Mouse (Mus musculus): ENCODE data around the gene Mpnd. TPM values are rescaled to one million over a fixed set of nuclear protein-coding genes. Genes with fewer than 3 reads are reported as not detected.

Mpnd gene
- 100 to 1,000 TPM; 106 to 111 TPM for total RNA-seq (2021)
- long read RNA-seq, transcript Mpnd-204 (13 exons, 1,701 nt), result major isoform, 88 of 129 reads
- long read RNA-seq, partial matches to known transcripts, result 21 of 129 reads
- long read RNA-seq, other reads (novel, unspliced or antisense), result 20 of 129 reads

GRCm38 (mm10) chr17:56005415-56006061 is at the start of gene Mpnd, which contains the start of gene Stap2:
TSS of gene Mpnd (plus strand) at chr17:56005711.
TSS of gene Stap2 (minus strand) at chr17:56005584.
- no peak for DNase-seq (ENCODE audit: low spot score in 2 of 2)

- peak; percentile 70 to 72 for DNase-seq (ENCODE audit: low spot score in 2 of 2)
Measured at GRCm38 (mm10) chr17:55956129-55956528, 49.4 kb upstream of the Mpnd start.

GRCm38 (mm10) chr17:55956591-55956990 is 48.9 kb upstream of the Mpnd start:
- no peak for DNase-seq (ENCODE audit: low spot score in 2 of 2)

- peak in 1 of 2 experiments; percentile 79 for DNase-seq (ENCODE audit: low spot score in 2 of 2)
Measured at GRCm38 (mm10) chr17:55957168-55957567, 48.3 kb upstream of the Mpnd start.

GRCm38 (mm10) chr17:55957726-55958583 is 47.6 kb upstream of the Mpnd start:
- DNase-seq (ENCODE audit: low spot score in 2 of 2), result peak in 1 of 2 experiments; percentile 5

GRCm38 (mm10) chr17:55958584-55958886 is 47.0 kb upstream of the Mpnd start:
- no peak for DNase-seq (ENCODE audit: low spot score in 2 of 2)

- peak; percentile 92 to 97 for DNase-seq (ENCODE audit: low spot score in 2 of 2)
Measured at GRCm38 (mm10) chr17:55958918-55959728, 46.4 kb upstream of the Mpnd start, which contains the start of gene Yju2. TSS of gene Yju2 (plus strand) at chr17:55959099.

GRCm38 (mm10) chr17:55959946-55960740 is 45.4 kb upstream of the Mpnd start:
- no peak for DNase-seq (ENCODE audit: low spot score in 2 of 2)

- DNase-seq (ENCODE audit: low spot score in 2 of 2), result peak in 1 of 2 experiments; percentile 5
Measured at GRCm38 (mm10) chr17:55960791-55961190, 44.7 kb upstream of the Mpnd start.

GRCm38 (mm10) chr17:55961631-55962030 is 43.9 kb upstream of the Mpnd start:
- DNase-seq (ENCODE audit: low spot score in 2 of 2), result no peak

GRCm38 (mm10) chr17:55963171-55963570 is 42.3 kb upstream of the Mpnd start:
- no peak for DNase-seq (ENCODE audit: low spot score in 2 of 2)

- DNase-seq (ENCODE audit: low spot score in 2 of 2), result no peak
Measured at GRCm38 (mm10) chr17:55964496-55964895, 41.0 kb upstream of the Mpnd start.

GRCm38 (mm10) chr17:55964996-55965395 is 40.5 kb upstream of the Mpnd start:
- no peak for DNase-seq (ENCODE audit: low spot score in 2 of 2)

GRCm38 (mm10) chr17:55967186-55967585 is 38.3 kb upstream of the Mpnd start:
- DNase-seq (ENCODE audit: low spot score in 2 of 2), result no peak

- DNase-seq (ENCODE audit: low spot score in 2 of 2), result no peak
Measured at GRCm38 (mm10) chr17:55968210-55968609, 37.3 kb upstream of the Mpnd start.

GRCm38 (mm10) chr17:55969560-55969959 is 36.0 kb upstream of the Mpnd start:
- peak in 1 of 2 experiments; percentile 51 for DNase-seq (ENCODE audit: low spot score in 2 of 2)

GRCm38 (mm10) chr17:55969966-55970891 is 35.3 kb upstream of the Mpnd start, which contains the start of gene Shd:
TSS of gene Shd (plus strand) at chr17:55970467.
- no peak for DNase-seq (ENCODE audit: low spot score in 2 of 2)

- no peak for DNase-seq (ENCODE audit: low spot score in 2 of 2)
Measured at GRCm38 (mm10) chr17:55971453-55971852, 34.1 kb upstream of the Mpnd start.

- DNase-seq (ENCODE audit: low spot score in 2 of 2), result peak; percentile 66 to 82
Measured at GRCm38 (mm10) chr17:55976255-55976862, 29.2 kb upstream of the Mpnd start.

Data from layer of hippocampus, adult 18-20 months (tissue).